Mouse (Mus musculus) midbrain, postnatal 0 days (tissue): ENCODE measurements around the gene Atf1. TPM values are rescaled to one million over a fixed set of nuclear protein-coding genes. Genes with fewer than 3 reads are reported as not detected.

Experiments
- ATAC-seq: fragments of 200-750 bp; cut with Nextera tagmentation; 2 replicates; pipeline ENCODE4 v1.8.0; 2017; ENCODE audit warnings: moderate number of reproducible peaks, mild to moderate bottlenecking, moderate TSS enrichment, moderate library complexity; ENCODE audit not compliant: low FRiP score
- DNase-seq: peaks from one replicate; pipeline ENCODE4 v3.0.0-alpha.2; 2015; ENCODE audit warnings: low spot score
- H3K27ac ChIP-seq: fragments of 300-500 bp; sonication (generic); 2 replicates; pipeline ENCODE4 v1.5.1; 2014; ENCODE audit warnings: low read depth, mild to moderate bottlenecking, low read length, mixed read lengths
- H3K27me3 ChIP-seq: fragments of 300-500 bp; sonication (generic); 2 replicates; pipeline ENCODE4 v1.6.1; 2014; ENCODE audit warnings: low read length, control low read depth, mixed read lengths; ENCODE audit not compliant: insufficient read depth
- H3K36me3 ChIP-seq: fragments of 300-500 bp; sonication (generic); 2 replicates; pipeline ENCODE4 v1.6.1; 2014; ENCODE audit warnings: low read length, control low read depth, mixed read lengths; ENCODE audit not compliant: insufficient read depth
- H3K4me1 ChIP-seq: fragments of 300-500 bp; sonication (generic); 2 replicates; pipeline ENCODE4 v1.6.1; 2014; ENCODE audit warnings: mild to moderate bottlenecking, control low read depth, antibody characterized with exemption, low read length, mixed read lengths; ENCODE audit not compliant: insufficient read depth
- H3K4me2 ChIP-seq: fragments of 300-500 bp; sonication (generic); 2 replicates; pipeline ENCODE4 v1.6.1; 2014; ENCODE audit warnings: low read depth, mild to moderate bottlenecking, low read length, mixed read lengths; ENCODE audit not compliant: poor library complexity, severe bottlenecking
- H3K4me3 ChIP-seq: fragments of 300-500 bp; sonication (generic); 2 replicates; pipeline ENCODE4 v1.5.1; 2014; ENCODE audit warnings: low read depth, mild to moderate bottlenecking, low read length, moderate library complexity
- H3K9ac ChIP-seq: fragments of 300-500 bp; sonication (generic); replicated peaks from 2 replicates; pipeline ENCODE4 v1.6.1; 2014; ENCODE audit warnings: mild to moderate bottlenecking, low read length, moderate library complexity, mixed read lengths; ENCODE audit not compliant: poor library complexity, severe bottlenecking
- H3K9me3 ChIP-seq: fragments of 300-500 bp; sonication (generic); 2 replicates; pipeline ENCODE4 v1.6.1; 2016; ENCODE audit warnings: low read length, control low read depth
- CTCF ChIP-seq: IDR thresholded peaks from 2 replicates; pipeline ENCODE4 v1.5.1; 2016; ENCODE audit warnings: antibody characterized with exemption, mild to moderate bottlenecking
- WGBS: fragments of 180-500 bp; shearing (Covaris S2); extraction: QIAGEN DNeasy Blood & Tissue Kit; methylation state at CpG from one replicate; pipeline ENCODE4 v1.1.7; 2014; 5-methylcytosine and 5-hydroxymethylcytosine counted together
- polyA plus RNA-seq: library from polyadenylated mRNA; unstranded; fragments of >200 nt; fragmentation: Nextera tagmentation; extraction: Ambion mirVana; gene quantifications from 2 replicates; pipeline ENCODE4 v1.2.1, GENCODE M21; 2015
- total RNA-seq: library from RNA; depleted of rRNA; stranded (reverse); fragments of >200 nt; gene quantifications from 2 replicates; pipeline ENCODE4 v1.2.3, GENCODE M21; 2014

Gene Atf1
- total and polyA plus RNA-seq, 2 experiments from 2014 or later = 9.8 to 15.8 TPM

DNA sequence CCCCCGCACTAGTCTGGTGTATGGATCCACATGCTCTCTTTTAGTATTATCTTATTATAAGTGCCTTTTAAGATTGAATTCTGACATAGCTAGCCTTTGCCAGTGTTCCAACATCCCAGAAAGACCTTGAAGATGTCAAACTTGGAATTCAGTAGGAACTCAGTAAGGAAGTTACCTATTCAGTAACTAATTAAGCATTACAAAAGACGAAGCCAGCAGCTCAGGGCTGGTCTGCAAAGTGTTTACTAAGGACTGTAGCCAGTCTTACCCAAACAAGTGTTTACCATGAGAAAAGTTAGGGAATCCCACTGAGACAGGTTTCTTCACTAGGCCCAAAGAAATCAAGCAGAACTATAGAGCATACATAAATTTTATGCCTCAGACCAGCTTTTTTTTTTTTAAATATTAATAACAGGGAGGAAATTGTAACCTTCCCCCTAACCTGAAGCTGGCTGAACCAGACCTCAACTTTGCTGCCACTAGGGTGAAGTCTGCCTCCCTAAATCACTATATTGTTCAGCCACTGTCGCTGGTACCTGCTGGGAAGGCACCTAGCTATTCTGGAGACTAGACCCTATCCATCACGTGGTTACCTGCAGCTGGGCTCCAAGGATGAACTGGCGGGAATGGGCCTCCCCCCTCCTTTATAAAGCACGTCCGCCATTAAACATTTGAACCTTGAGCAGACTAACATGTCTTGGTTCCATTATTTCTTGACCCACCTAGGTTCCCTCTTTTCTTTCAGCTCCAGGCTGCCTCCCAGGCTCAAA, 47.4 kb downstream of the Atf1 start:
- DNase-seq = no peak
- Histone ChIP-seq H3K4me3 (no peak overlapping the region), H3K4me2 (no peak overlapping the region), H3K27me3 (no peaks in the 10 kb centered on the region), H3K4me1 (no peaks in the 10 kb centered on the region), H3K9me3 (no peaks in the 10 kb centered on the region), H3K36me3 (no peaks in the 10 kb centered on the region), H3K9ac (no peak overlapping the region), H3K27ac (no peak overlapping the region)
- no peak for ATAC-seq
- WGBS = 89% methylated on average over 7 of the region's 7 CpGs
- TF ChIP-seq CTCF = no peak

DNA sequence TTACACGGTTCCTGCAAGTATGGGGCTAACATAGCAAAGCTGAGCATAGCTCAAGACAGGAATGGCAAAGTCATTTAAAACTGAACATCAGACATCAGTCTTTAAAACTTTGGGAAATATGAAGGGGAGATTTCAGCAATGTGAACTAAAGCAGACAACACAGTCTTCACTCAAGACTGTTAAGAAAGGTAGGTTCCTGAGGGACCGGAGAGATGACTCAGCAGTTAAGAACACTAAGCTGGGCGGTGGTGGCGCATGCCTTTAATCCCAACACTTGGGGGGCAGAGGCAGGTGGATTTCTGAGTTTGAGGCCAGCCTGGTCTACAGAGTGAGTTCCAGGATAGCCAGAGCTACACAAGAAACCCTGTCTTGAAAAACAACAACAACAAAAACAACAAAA, 48.8 kb downstream of the Atf1 start:
- WGBS = 97% methylated on average over 4 of the region's 4 CpGs
- no peak overlapping the region for H3K4me3 ChIP-seq
- DNase-seq = no peak
- H3K36me3 ChIP-seq = no peaks in the 10 kb centered on the region
- H3K27me3 ChIP-seq = no peaks in the 10 kb centered on the region
- no peak overlapping the region for H3K4me2 ChIP-seq
- H3K9me3 ChIP-seq = no peaks in the 10 kb centered on the region
- no peak overlapping the region for H3K9ac ChIP-seq
- no peak overlapping the region for H3K27ac ChIP-seq
- TF ChIP-seq CTCF = no peak
- no peaks in the 10 kb centered on the region for H3K4me1 ChIP-seq
- ATAC-seq = no peak

DNA sequence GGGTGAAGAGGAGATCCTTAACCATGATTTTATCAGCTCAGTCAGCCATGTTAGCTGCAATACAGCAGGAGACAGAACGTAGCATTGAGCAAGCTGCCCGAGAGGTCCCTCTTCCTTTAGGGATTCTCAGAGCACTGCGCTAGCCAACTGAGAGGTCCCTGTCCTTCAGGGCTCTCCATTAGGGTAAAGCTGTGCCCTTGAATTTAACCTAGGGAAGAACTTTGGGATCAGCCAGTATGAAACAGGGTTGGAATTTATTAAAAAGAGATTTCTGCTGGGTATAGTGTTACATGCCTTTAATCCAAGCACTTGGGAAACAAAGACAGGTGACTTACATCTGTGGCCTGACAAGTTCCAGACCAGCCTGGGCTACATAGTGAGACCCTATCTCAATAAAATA, 50.0 kb downstream of the Atf1 start:
- no peak for DNase-seq
- H3K36me3 ChIP-seq = no peaks in the 10 kb centered on the region
- ATAC-seq = no peak
- H3K4me1 ChIP-seq = no peaks in the 10 kb centered on the region
- H3K9me3 ChIP-seq = no peaks in the 10 kb centered on the region
- no peak for TF ChIP-seq CTCF
- H3K27ac ChIP-seq = no peak overlapping the region
- H3K4me3 ChIP-seq = no peak overlapping the region
- no peak overlapping the region for H3K9ac ChIP-seq
- H3K4me2 ChIP-seq = no peak overlapping the region
- whole genome bisulfite sequencing = 93% methylated on average over 3 of the region's 3 CpGs
- H3K27me3 ChIP-seq = no peaks in the 10 kb centered on the region

DNA sequence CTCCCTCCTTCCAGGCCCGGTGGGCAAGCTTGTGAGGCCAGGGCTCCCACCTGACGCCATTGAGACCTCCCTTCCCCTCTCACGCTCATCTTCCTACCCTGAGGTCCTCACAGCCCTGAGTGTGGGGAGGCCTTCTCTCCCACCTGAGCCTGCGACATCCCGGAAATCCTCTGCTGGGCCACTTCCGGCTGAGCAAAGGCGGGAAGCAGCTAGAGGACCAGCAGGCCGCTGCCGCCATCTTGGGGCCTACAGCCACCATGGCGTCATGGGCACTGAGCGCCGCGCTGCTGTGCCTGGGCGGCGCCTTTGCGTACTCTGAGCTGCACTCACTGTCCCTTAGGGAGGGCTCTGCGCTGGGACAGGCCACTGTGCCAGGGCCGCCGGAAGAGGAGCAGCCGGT, 53.0 kb downstream of the Atf1 start, which contains the start of gene Tmprss12:
TSS of gene Tmprss12 (plus strand) at position 212 of the 400 bp plus-strand sequence.
- no peaks in the 10 kb centered on the region for H3K36me3 ChIP-seq
- H3K9me3 ChIP-seq = no peaks in the 10 kb centered on the region
- no peak for ATAC-seq
- no peak within 1 kb of the TSS for H3K9ac ChIP-seq
- WGBS = 98% methylated on average over 20 of the region's 20 CpGs
- H3K4me2 ChIP-seq = no peak within 1 kb of the TSS
- DNase-seq = no peak
- H3K4me1 ChIP-seq = no peaks in the 10 kb centered on the region
- no peak within 1 kb of the TSS for H3K4me3 ChIP-seq
- H3K27ac ChIP-seq = no peak within 1 kb of the TSS
- TF ChIP-seq CTCF = no peak
- no peaks in the 10 kb centered on the region for H3K27me3 ChIP-seq

DNA sequence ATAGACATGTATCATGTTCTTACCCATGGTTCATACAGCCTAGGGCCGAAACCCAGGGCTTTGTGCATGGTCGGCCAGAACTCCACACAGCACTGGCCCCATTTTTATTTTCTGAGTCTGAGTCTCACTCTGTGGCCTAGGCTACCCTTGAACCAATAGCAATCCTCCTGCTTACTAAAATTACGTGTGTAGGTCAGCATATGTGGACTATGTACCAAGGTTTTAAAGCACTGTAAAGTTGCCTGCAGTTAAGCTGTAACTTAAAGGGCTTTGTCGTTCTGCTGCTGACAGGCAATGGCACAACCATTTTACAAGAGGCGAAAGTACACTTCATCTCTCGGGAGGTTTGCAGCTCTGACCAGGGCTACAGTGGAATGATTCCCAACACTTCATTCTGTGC, 61.4 kb downstream of the Atf1 start:
- no peak for TF ChIP-seq CTCF
- Histone ChIP-seq H3K4me1 (no peaks in the 10 kb centered on the region), H3K4me3 (no peak overlapping the region), H3K9me3 (no peaks in the 10 kb centered on the region), H3K36me3 (no peaks in the 10 kb centered on the region), H3K27me3 (no peaks in the 10 kb centered on the region), H3K9ac (no peak overlapping the region), H3K27ac (no peak overlapping the region), H3K4me2 (no peak overlapping the region)
- ATAC-seq = no peak
- 92% methylated on average over 6 of the region's 6 CpGs for WGBS
- DNase-seq = no peak

DNA sequence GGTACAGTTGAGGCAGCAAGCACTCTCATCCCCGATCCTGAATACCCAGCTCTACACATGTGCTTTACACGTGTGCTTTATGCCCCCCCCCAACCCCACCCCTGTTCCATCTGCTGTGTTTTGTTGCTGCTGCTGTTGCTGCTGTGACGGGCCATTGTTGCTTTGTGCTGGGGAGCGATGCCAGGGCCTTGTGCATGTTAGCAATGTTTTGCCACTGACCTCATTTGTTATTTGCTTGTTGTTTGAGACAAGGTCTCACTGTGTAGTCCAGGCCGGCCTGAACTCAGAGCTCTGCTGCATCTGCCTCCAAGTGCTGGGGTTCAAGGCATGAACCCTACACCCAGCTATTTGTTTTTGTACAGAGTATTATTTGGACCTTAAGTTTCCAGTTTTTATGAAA, 63.2 kb downstream of the Atf1 start:
- Histone ChIP-seq H3K36me3 (no peaks in the 10 kb centered on the region), H3K9ac (no peak overlapping the region), H3K27ac (no peak overlapping the region), H3K4me2 (no peak overlapping the region), H3K4me3 (no peak overlapping the region), H3K4me1 (no peaks in the 10 kb centered on the region), H3K27me3 (no peaks in the 10 kb centered on the region), H3K9me3 (no peaks in the 10 kb centered on the region)
- ATAC-seq (no peak), DNase-seq (no peak)
- WGBS = 77% methylated on average over 5 of the region's 5 CpGs
- no peak for TF ChIP-seq CTCF
